Mouse (Mus musculus) brain, embryonic 14.5 days (tissue): ENCODE data around the gene Rftn1.

Experiments
- CTCF ChIP-seq: fragments of 200-500 bp; IDR thresholded peaks from 2 replicates; pipeline ENCODE4 v1.5.1; 2012; ENCODE audit warnings: inconsistent platforms, mild to moderate bottlenecking, moderate library complexity, borderline replicate concordance; ENCODE audit not compliant: insufficient read depth, insufficient read length; ENCODE audit errors: extremely low read depth
- POLR2A ChIP-seq: fragments of 200-500 bp; IDR thresholded peaks from 2 replicates; pipeline ENCODE4 v1.6.1; 2012; ENCODE audit warnings: mild to moderate bottlenecking, inconsistent platforms, borderline replicate concordance; ENCODE audit not compliant: poor library complexity, insufficient read depth, insufficient read length, severe bottlenecking; ENCODE audit errors: extremely low read depth

- TF ChIP-seq CTCF (no peak), POLR2A (no peak)
Measured at GRCm38 (mm10) chr17:49979761-49980285, 210.7 kb downstream of the Rftn1 start.
